Mouse (Mus musculus) adrenal gland (tissue): ENCODE data around the gene Troap.

Experiments
- intact Hi-C: fragments of 180-260 bp; cut with DNase I; formaldehyde crosslinking; loops from one replicate; pipeline ENCODE4 v1.15.1; 2025
- long read RNA-seq, 2 experiments: library from polyadenylated mRNA; unstranded; transcript quantifications; one replicate each; pipeline ENCODE4 v2.0.0; 2020; ENCODE audit warnings: borderline replicate concordance in 1 of 2; ENCODE audit not compliant: insufficient replicate concordance in 1 of 2

Gene Troap
- long read RNA-seq, experiment 1: 0 reads
- long read RNA-seq, experiment 2: 0 reads

DNA sequence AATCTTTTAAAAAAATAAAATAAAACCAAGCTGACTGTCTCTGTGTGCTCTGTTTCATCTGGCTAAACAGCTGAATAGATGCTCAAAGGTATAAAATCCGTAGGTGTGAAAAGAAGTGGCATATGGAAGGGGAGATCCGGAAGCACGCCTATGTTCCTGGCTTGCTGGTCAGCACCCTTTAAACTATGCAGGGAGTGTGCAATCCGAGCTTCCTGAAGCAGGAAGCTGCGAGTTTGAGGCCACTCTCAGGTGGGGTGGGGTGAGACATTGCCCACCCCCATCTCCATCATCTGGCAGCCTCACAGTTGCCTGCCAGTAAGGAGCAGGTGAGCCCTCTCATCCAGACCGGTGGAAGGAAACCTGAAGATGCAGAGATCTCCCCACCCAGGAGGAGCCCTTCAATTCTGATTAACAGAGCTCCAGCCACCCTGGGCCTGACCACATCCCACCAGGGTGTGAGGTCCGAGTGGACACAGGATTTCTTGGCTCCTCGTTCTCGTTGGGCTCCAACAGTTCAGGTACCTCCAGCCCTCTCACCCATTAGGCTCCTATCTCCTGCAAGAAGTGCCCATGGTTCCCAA, at the start of gene Troap:
Gene Troap (plus strand): TSS at position 557 of the 581 bp plus-strand sequence.
- intact Hi-C loops: no loop called here

GRCm38 (mm10) chr15:99024668-99025314, 49.6 kb upstream of the Troap start:
- intact Hi-C loops: loop anchor here (5.0 kb wide), 1 partner anchor 33 kb away; the partner anchor contains the start of gene Prph

DNA sequence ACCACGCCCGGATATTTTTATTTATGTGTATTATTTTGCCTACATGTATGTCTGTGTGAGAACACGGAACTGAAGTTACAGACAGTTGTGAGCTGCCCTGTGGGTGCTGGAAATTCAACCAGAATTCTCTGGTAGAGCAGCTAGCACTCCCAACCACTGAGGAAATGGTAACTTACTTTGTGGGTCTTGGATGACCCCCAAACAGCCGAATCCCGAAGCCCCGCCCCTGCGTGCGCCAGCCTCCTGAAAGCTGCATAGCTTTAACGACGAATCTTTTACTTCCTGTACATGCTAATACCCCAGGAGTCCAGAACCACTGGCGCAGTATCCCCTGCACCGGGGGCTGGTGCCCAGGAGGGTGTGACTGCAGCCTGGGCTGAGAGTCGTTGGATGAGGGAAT, 49.0 kb upstream of the Troap start:
- intact Hi-C loops: no loop called here

DNA sequence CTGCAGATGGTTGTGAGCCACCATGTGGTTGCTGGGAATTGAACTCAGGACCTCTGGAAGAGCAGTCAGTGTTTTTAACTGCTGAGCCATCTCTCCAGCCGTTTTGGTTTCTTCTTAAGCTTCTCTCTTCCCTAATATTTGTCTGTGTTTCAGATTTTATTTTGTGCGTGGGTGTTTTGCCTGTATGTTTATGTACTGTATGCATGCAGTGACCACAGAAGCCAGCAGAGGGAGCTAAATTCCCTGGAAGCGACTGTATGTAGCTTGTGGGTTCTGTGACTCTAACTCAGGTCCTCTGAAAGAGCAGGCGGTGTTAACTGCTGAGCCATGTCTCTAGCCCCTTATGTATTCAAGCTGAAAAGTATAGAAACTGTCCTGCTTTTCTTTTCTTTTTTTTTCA, 48.1 kb upstream of the Troap start:
- intact Hi-C loops: no loop called here

DNA sequence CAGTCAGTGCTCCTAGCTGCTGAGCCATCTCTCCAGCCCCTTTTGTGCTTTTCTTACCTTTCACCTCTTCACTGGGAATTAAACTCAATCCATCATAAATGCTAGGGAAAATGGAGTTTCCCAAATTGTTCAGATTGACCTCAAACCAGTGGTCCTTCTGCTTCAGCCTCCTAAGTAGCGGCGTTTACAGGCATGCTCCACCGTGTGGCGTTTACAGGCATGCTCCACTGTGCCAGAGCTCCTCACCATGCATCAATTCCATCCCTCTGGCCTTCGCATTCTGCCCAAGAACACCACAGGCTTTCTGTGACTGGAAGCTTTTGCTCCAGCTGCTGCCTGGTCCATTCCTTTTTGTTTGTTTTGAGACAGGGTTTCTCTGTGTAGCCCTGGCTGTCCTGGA, 47.3 kb upstream of the Troap start:
- intact Hi-C loops: no loop called here

- intact Hi-C loops: no loop called here
These were observed 45.4 kb upstream of the Troap start for GRCm38 (mm10) chr15:99028874-99029458.

- intact Hi-C loops: no loop called here
These were observed 44.5 kb upstream of the Troap start, which contains the start of gene Tuba1c for GRCm38 (mm10) chr15:99029619-99030584. Tuba1c (plus strand) TSS chr15:99029891.

DNA sequence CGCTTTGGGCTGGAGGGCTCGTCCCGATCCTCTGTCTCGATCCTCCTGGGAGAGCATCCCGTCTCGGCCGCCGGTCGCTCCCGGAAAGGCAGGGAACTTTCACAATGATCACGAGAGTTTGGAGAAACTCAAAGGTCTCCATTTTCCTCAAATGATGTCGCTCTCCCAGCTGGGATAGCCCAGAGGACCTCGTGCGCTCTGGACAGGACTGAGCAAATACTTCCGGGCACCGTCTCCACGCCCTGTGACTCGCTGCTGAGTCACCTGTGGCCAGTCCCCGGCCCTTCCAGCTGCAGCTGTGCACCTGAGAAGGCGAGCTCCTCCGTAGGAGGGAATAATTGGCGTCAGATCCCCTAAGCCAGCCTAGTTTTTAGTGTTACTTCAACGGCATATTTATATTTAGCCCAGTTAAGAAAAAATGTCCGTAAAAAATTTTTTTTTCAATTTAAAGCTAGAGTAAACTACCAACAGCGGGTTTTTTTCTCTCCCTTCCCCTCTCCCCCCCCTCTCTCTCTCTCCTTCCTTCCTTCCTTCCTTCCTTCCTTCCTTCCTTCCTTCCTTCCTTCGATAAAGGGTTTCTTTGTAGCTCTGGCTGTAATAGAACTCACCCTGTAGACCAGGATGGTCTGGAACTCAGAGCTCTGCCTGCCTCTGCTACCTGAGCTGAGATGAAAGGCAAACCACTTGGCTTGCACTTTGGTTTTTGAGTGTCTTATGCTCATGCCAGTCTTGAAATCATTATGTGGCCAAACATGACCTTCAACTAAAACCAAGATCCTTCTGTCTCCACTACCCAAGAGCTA, 43.6 kb upstream of the Troap start:
- intact Hi-C loops: no loop called here

GRCm38 (mm10) chr15:99031388-99031675, 43.0 kb upstream of the Troap start:
- intact Hi-C loops: no loop called here

DNA sequence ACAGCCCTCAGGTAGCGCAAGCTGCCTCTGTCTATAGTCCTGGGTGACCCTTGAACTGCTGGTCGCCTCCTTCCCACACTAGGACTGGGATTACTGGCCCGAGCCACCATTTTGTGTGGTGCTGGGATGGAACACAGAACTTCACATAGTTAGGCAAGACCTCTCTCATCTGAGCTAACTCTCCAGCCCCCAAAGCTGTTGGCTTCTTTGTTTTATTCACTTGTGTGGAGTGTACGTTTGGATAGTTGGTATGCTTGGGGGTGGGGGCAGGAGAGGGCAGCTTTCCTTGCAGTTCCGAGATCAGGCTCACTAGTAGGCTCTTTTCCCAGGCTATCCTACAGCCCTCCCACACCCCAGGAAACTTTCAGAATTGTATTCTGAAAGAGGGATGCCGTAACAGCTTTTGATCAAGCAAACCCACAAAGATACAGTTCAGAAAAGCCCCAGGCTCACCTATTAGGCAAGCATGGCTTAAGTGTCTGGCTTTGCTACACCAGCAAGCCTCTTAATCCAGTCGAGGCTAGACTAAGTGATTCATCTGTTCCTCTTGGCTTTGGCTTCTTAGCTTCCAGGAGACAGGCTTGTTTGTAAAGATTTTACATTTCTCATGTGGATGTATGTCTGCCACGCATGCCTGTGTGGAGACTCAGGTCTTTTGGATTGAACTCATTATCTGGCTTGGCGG, 42.2 kb upstream of the Troap start:
- intact Hi-C loops: no loop called here

DNA sequence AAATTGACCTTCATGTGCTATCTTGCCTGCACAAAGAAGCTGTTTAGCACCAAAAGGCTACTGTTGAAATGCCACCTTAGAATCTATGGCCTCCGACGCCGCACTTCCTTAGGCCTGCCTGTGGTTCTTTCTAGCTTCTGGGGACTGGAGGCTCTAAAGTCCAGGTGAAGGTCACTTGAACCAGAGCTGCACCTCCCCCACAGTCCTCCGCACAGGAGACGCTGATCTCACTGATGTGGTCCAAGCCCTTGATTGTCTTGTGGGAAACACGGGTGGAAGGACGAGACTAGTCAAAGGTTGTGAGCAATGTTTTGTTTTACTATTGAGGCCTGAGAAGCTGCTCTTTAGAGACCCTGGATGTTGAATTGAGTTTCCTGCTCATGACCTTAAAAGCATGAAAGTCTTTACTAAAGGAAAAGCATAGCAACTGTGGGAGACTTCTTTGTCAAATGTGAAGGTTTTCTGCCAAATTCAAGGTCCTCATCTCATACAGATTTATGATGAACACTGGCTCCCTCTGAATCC, 41.6 kb upstream of the Troap start:
- intact Hi-C loops: no loop called here

- intact Hi-C loops: no loop called here
These were observed 40.7 kb upstream of the Troap start for GRCm38 (mm10) chr15:99033498-99034270.

DNA sequence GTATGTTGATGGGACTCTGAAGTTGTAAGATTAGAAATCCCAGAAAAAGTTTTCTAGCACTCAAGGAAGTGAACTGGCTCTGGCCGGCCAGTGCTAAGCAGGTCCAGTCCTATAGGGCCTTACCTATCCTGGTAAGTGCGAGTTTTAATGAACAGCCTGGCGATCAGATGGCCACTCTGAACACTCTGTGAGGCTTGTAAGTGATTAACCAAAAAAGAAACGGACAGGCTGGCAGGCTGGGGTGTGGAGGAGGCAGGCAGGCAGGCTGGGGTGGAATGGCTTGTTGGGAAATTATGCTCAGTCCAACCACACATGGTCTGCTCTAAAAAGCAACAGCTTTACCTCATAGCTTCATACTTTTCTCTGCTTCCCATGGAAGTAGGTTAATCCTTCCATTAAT, 38.9 kb upstream of the Troap start:
- intact Hi-C loops: no loop called here

DNA sequence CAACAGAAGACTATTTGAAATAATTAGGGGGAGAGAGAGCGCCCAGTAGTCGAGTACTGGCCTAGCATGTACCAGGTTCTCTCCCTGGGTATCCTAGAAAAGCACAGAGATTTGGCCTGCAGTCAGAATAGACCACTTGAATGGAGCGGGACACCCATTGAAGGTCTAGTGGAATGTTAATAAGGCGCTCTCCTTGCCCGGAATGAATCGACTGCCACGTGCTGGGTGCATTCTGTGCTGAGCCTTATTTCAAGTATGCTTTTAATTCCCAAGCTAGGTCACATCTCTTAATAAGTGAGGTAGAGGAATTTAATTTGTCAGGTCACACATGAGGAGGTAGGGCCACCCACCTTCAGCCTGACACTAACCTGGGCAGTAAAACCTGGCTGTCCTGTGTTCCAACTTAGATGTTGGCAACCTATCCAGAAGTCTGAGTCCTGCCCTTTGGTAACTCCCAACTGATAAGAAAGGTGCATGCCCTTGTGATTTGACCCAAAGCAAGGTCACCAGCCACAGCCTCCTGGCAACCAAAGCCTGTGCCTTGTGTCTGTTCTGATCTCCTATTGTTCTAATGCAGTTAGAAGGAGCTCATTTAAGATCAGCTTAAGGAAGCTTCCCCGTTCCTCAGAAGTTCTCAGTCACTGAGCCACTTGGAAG, 38.0 kb upstream of the Troap start:
- intact Hi-C loops: no loop called here

- intact Hi-C loops: no loop called here
These were observed 36.4 kb upstream of the Troap start for GRCm38 (mm10) chr15:99038025-99038424.

GRCm38 (mm10) chr15:99038797-99039196, 35.6 kb upstream of the Troap start:
- intact Hi-C loops: no loop called here

GRCm38 (mm10) chr15:99039306-99039705, 35.1 kb upstream of the Troap start:
- intact Hi-C loops: no loop called here

GRCm38 (mm10) chr15:99039996-99040919, 34.1 kb upstream of the Troap start:
- intact Hi-C loops: no loop called here
